Mouse (Mus musculus): Measurements from ENCODE around the gene Akna.

- TF ChIP-seq POLR2A (IDR thresholded peaks at IDR 0.05; ENCODE audit: borderline replicate concordance, extremely low read depth, low read depth, low read length) (no peak), CTCF (IDR thresholded peaks at IDR 0.05; ENCODE audit: insufficient read depth, low read length) (no peak)
Observed at GRCm38 (mm10) chr4:63423231-63423630, 20.1 kb upstream of the Akna start.
